Mouse (Mus musculus): Measurements from ENCODE around the gene Slc1a4.

Gene Slc1a4

GRCm38 (mm10) chr11:20324006-20324405, 8.5 kb downstream of the Slc1a4 start:
- DNase-seq = no peak

- DNase-seq = no peak
Measured at GRCm38 (mm10) chr11:20322366-20322765, 10.1 kb downstream of the Slc1a4 start.

GRCm38 (mm10) chr11:20320661-20321060, 11.9 kb downstream of the Slc1a4 start:
- DNase-seq = no peak

GRCm38 (mm10) chr11:20318659-20319454, 13.7 kb downstream of the Slc1a4 start:
- no peak for DNase-seq

GRCm38 (mm10) chr11:20313576-20313975, 18.9 kb downstream of the Slc1a4 start:
- DNase-seq = peak; percentile 76

- no peak for DNase-seq
Measured at GRCm38 (mm10) chr11:20309044-20309443, 23.5 kb downstream of the Slc1a4 start.

GRCm38 (mm10) chr11:20307409-20307808, 25.1 kb downstream of the Slc1a4 start:
- DNase-seq = no peak

GRCm38 (mm10) chr11:20305641-20306040, 26.9 kb downstream of the Slc1a4 start:
- no peak for DNase-seq

- no peak for DNase-seq
Measured at GRCm38 (mm10) chr11:20304341-20304740, 28.2 kb downstream of the Slc1a4 start.

GRCm38 (mm10) chr11:20301332-20301731, 31.2 kb downstream of the Slc1a4 start:
- no peak for DNase-seq

GRCm38 (mm10) chr11:20300850-20301249, 31.7 kb downstream of the Slc1a4 start:
- DNase-seq = no peak

- no peak for DNase-seq
Measured at GRCm38 (mm10) chr11:20299900-20300299, 32.6 kb downstream of the Slc1a4 start.

- no peak for DNase-seq
Measured at GRCm38 (mm10) chr11:20284463-20284862, 48.0 kb downstream of the Slc1a4 start.

GRCm38 (mm10) chr11:20282601-20283219, 49.8 kb downstream of the Slc1a4 start:
- no peak for DNase-seq

- peak; percentile 8 for DNase-seq
Measured at GRCm38 (mm10) chr11:20280982-20281381, 51.5 kb downstream of the Slc1a4 start.

GRCm38 (mm10) chr11:20278702-20279101, 53.8 kb downstream of the Slc1a4 start:
- peak; percentile 9 for DNase-seq

GRCm38 (mm10) chr11:20277106-20277505, 55.4 kb downstream of the Slc1a4 start:
- no peak for DNase-seq

GRCm38 (mm10) chr11:20275974-20276373, 56.5 kb downstream of the Slc1a4 start:
- DNase-seq = no peak

GRCm38 (mm10) chr11:20269885-20270284, 62.6 kb downstream of the Slc1a4 start:
- no peak for DNase-seq

- DNase-seq = no peak
Measured at GRCm38 (mm10) chr11:20262628-20263380, 69.7 kb downstream of the Slc1a4 start.

- no peak for DNase-seq
Measured at GRCm38 (mm10) chr11:20254791-20255190, 77.7 kb downstream of the Slc1a4 start.

GRCm38 (mm10) chr11:20253088-20253487, 79.4 kb downstream of the Slc1a4 start:
- DNase-seq = no peak
